Mouse (Mus musculus) C2C12 (cell line): Measurements from ENCODE around the gene Itga4. TPM values are rescaled to one million over a fixed set of nuclear protein-coding genes. Genes with fewer than 3 reads are reported as not detected.

Experiments
- H3K27me3 ChIP-seq: one replicate; pipeline ENCODE4 v1.6.1; 2011; ENCODE audit not compliant: control insufficient read depth, insufficient read depth, insufficient read length
- H3K36me3 ChIP-seq: one replicate; pipeline ENCODE4 v1.6.1; 2011; ENCODE audit not compliant: control insufficient read depth, insufficient read depth
- H3K4me3 ChIP-seq: one replicate; pipeline ENCODE4 v1.5.1; 2011; ENCODE audit warnings: mild to moderate bottlenecking, control low read depth; ENCODE audit not compliant: poor library complexity, insufficient read depth, severe bottlenecking
- H3K79me2 ChIP-seq: one replicate; pipeline ENCODE4 v1.6.1; 2011; ENCODE audit not compliant: control insufficient read depth, insufficient read depth
- H3K79me3 ChIP-seq: one replicate; pipeline ENCODE4 v1.6.1; 2011; ENCODE audit warnings: low read depth, control low read depth
- H3ac ChIP-seq: one replicate; pipeline ENCODE3; 2011; ENCODE audit warnings: low read depth; ENCODE audit not compliant: control insufficient read depth, insufficient read length
- CEBPB ChIP-seq: IDR thresholded peaks from one replicate; pipeline ENCODE4 v1.6.1; 2011; ENCODE audit warnings: low read depth, mild to moderate bottlenecking, control low read depth, moderate library complexity
- CTCF ChIP-seq: IDR thresholded peaks from one replicate; pipeline ENCODE4 v1.5.1; 2011; ENCODE audit not compliant: control insufficient read depth, insufficient read depth, insufficient read length
- FOSL1 ChIP-seq: IDR thresholded peaks from one replicate; pipeline ENCODE4 v1.8.0; 2011; ENCODE audit warnings: mild to moderate bottlenecking, low read length; ENCODE audit not compliant: poor library complexity, insufficient read depth, severe bottlenecking
- MAX ChIP-seq: IDR thresholded peaks from one replicate; pipeline ENCODE4 v1.6.1; 2011; ENCODE audit warnings: mild to moderate bottlenecking, control low read depth
- MYOD1 ChIP-seq: IDR thresholded peaks from one replicate; pipeline ENCODE4 v1.6.1; 2011; ENCODE audit warnings: low read depth; ENCODE audit not compliant: control insufficient read depth, insufficient read length
- MYOG ChIP-seq: IDR thresholded peaks from one replicate; pipeline ENCODE4 v1.6.1; 2011; ENCODE audit not compliant: control insufficient read depth, insufficient read length; ENCODE audit errors: extremely low read depth
- USF1 ChIP-seq: IDR thresholded peaks from one replicate; pipeline ENCODE4 v1.6.1; 2011; ENCODE audit warnings: low read depth, mild to moderate bottlenecking, control low read depth, moderate library complexity
- polyA plus RNA-seq: library from polyadenylated mRNA; unstranded; fragments of >200 nt; fragmentation: generic; extraction: Trizol; gene quantifications from one replicate; pipeline ENCODE4 v1.2.1, GENCODE M21; 2012; ENCODE audit warnings: missing spikeins

Itga4 gene
- polyA plus RNA-seq, 1 experiment: 0.84 TPM

GRCm38 (mm10) chr2:79352100-79352802, 97.0 kb downstream of the Itga4 start:
- TF ChIP-seq CEBPB: no peak
- H3K79me3 ChIP-seq: no peaks in the 10 kb centered on the region
- no peaks in the 10 kb centered on the region for H3K27me3 ChIP-seq
- H3K4me3 ChIP-seq: no peak overlapping the region
- H3ac ChIP-seq: no peak overlapping the region
- no peaks in the 10 kb centered on the region for H3K36me3 ChIP-seq
- H3K79me2 ChIP-seq: no peaks in the 10 kb centered on the region

GRCm38 (mm10) chr2:79354773-79355172, 99.5 kb downstream of the Itga4 start:
- Histone ChIP-seq H3K27me3 (no peaks in the 10 kb centered on the region), H3K79me3 (no peaks in the 10 kb centered on the region), H3K4me3 (no peak overlapping the region), H3K79me2 (no peaks in the 10 kb centered on the region), H3ac (no peak overlapping the region), H3K36me3 (no peaks in the 10 kb centered on the region)
- TF ChIP-seq MYOG: no peak
- no peak for TF ChIP-seq MYOD1
- no peak for TF ChIP-seq MAX
- TF ChIP-seq CTCF: no peak
- no peak for TF ChIP-seq FOSL1
- TF ChIP-seq CEBPB: no peak
- no peak for TF ChIP-seq USF1

- Histone ChIP-seq H3K79me3 (no peaks in the 10 kb centered on the region), H3K79me2 (no peaks in the 10 kb centered on the region), H3K36me3 (no peaks in the 10 kb centered on the region), H3K27me3 (no peaks in the 10 kb centered on the region), H3K4me3 (no peak overlapping the region), H3ac (no peak overlapping the region)
- TF ChIP-seq CTCF (no peak), MAX (no peak), MYOD1 (no peak), FOSL1 (no peak), USF1 (no peak), CEBPB (no peak), MYOG (no peak)
Observed at GRCm38 (mm10) chr2:79357835-79358234, 102.6 kb downstream of the Itga4 start.

GRCm38 (mm10) chr2:79362029-79362428, 106.8 kb downstream of the Itga4 start:
- H3K4me3 ChIP-seq: no peak overlapping the region
- H3K36me3 ChIP-seq: no peaks in the 10 kb centered on the region
- H3K79me2 ChIP-seq: no peaks in the 10 kb centered on the region
- TF ChIP-seq MYOD1 (no peak), MYOG (no peak), CEBPB (no peak), CTCF (no peak), USF1 (no peak), FOSL1 (no peak), MAX (no peak)
- no peaks in the 10 kb centered on the region for H3K27me3 ChIP-seq
- H3K79me3 ChIP-seq: no peaks in the 10 kb centered on the region
- H3ac ChIP-seq: no peak overlapping the region

- Histone ChIP-seq H3K36me3 (no peaks in the 10 kb centered on the region), H3ac (no peak overlapping the region), H3K79me3 (no peaks in the 10 kb centered on the region), H3K4me3 (no peak overlapping the region), H3K27me3 (no peaks in the 10 kb centered on the region), H3K79me2 (no peaks in the 10 kb centered on the region)
- TF ChIP-seq MAX (no peak), MYOD1 (no peak), MYOG (no peak), CEBPB (no peak), CTCF (no peak), FOSL1 (no peak), USF1 (no peak)
Observed at GRCm38 (mm10) chr2:79363920-79364319, 108.7 kb downstream of the Itga4 start.
